Mouse (Mus musculus): ENCODE data around the gene Matn1.

GRCm38 (mm10) chr4:130990966-130991365 is 46.8 kb downstream of the Matn1 start:
- no peak for TF ChIP-seq FLI1 (IDR thresholded peaks at IDR 0.05; ENCODE audit: low read length)
- no peak for TF ChIP-seq GATA1 (IDR thresholded peaks at IDR 0.05; ENCODE audit: borderline replicate concordance, low read length)
